Mouse (Mus musculus): ENCODE measurements at regions not wholly inside any gene's neighbourhood (a gene's known extent, or its start where the extent isn't known, plus 50 kb on each side); places are given as distances from the start of the nearest gene placed in this dataset.

GRCm38 (mm10) chr13:73405720-73406629, 61.0 kb upstream of the Lpcat1 start:
- DNase-seq = peak; percentile 43

DNA sequence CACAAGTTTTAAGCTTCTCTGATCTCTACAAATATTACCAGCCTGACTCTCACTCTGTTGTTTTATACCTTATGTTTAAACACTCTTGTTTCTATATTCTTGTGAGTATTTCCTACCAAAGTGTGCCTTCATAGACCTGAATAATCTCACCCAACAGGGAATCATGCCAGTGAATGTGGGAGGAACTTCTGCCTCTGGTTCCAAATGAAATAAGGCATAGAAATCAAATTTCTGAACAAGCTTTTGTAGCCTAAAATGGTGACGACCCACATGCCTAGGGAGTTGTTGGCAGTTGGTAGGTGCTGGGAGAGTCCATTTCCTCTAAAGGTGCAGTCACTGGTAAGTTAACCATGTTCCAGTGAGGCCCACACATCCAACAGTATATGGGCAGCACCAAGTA, 66.1 kb upstream of the Lpcat1 start:
- DNase-seq = no peak

- DNase-seq = no peak
These were observed 68.7 kb upstream of the Ndufs6 start for GRCm38 (mm10) chr13:73397033-73397432.

- no peak for DNase-seq
These were observed 67.5 kb upstream of the Ndufs6 start for GRCm38 (mm10) chr13:73395856-73396255.

DNA sequence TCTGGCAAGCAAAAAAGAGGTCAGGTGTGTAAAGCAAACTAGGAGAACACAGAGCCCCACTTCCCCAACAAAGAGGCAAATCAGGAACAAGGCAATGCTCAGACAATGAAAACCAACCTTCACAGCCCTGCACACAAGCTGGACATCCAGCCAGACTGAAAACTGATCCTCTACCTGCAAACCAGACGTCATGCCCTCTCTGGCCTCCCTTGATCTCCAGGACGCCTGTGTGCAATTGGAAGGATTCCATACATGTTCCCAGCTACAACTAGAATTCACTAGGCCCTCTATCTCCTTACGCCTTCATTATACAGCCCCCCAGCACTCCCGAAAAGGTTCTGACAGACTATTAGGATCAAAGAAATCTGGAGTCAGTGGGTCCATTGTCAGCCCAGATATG, 60.7 kb upstream of the Ndufs6 start:
- no peak for DNase-seq

GRCm38 (mm10) chr13:73383585-73383984, 55.2 kb upstream of the Ndufs6 start:
- DNase-seq = no peak

Measured in liver (tissue).